Mouse (Mus musculus): Measurements from ENCODE around the gene Banp. TPM values are rescaled to one million over a fixed set of nuclear protein-coding genes. Genes with fewer than 3 reads are reported as not detected.

Banp gene
- polyA plus RNA-seq, 1 experiment from 2014 or later, result 43.8 TPM

GRCm38 (mm10) chr8:121968542-121968941 lies 19.0 kb downstream of the Banp start:
- Histone ChIP-seq H3K27me3 (ENCODE audit: insufficient read depth, low read length) (no peaks in the 10 kb centered on the region), H3K36me3 (ENCODE audit: insufficient read depth) (no peaks in the 10 kb centered on the region), H3K9me3 (ENCODE audit: low read depth, low read length) (no peaks in the 10 kb centered on the region), H3K4me3 (ENCODE audit: low read depth, low read length) (no peak overlapping the region), H3K27ac (ENCODE audit: low read depth) (no peak overlapping the region), H3K9ac (no peak overlapping the region), H3K4me2 (no peak overlapping the region), H3K4me1 (ENCODE audit: insufficient read depth) (peaks cover 4% of the 10 kb centered on the region; the same call in 1 of the 2 replicates)
- TF ChIP-seq CTCF (IDR thresholded peaks at IDR 0.05; ENCODE audit: low read depth), result no peak
- DNase-seq (no peak), ATAC-seq (ENCODE audit: insufficient read depth) (no peak)
- WGBS, result 55% methylated on average over 4 of the region's 4 CpGs

- DNase-seq, result no peak
- H3K4me1 ChIP-seq (ENCODE audit: insufficient read depth), result peaks cover 4% of the 10 kb centered on the region; the same call in 1 of the 2 replicates
- no peak for TF ChIP-seq CTCF (IDR thresholded peaks at IDR 0.05; ENCODE audit: low read depth)
- no peak for ATAC-seq (ENCODE audit: insufficient read depth)
- H3K27me3 ChIP-seq (ENCODE audit: insufficient read depth, low read length), result no peaks in the 10 kb centered on the region
- H3K27ac ChIP-seq (ENCODE audit: low read depth), result no peak overlapping the region
- H3K9ac ChIP-seq, result no peak overlapping the region
- 63% methylated on average over 8 of the region's 8 CpGs for WGBS
- H3K4me3 ChIP-seq (ENCODE audit: low read depth, low read length), result no peak overlapping the region
- H3K4me2 ChIP-seq, result no peak overlapping the region
- no peaks in the 10 kb centered on the region for H3K9me3 ChIP-seq (ENCODE audit: low read depth, low read length)
- H3K36me3 ChIP-seq (ENCODE audit: insufficient read depth), result peaks cover 12% of the 10 kb centered on the region
Measured at GRCm38 (mm10) chr8:121970225-121970624, 20.7 kb downstream of the Banp start.

DNA sequence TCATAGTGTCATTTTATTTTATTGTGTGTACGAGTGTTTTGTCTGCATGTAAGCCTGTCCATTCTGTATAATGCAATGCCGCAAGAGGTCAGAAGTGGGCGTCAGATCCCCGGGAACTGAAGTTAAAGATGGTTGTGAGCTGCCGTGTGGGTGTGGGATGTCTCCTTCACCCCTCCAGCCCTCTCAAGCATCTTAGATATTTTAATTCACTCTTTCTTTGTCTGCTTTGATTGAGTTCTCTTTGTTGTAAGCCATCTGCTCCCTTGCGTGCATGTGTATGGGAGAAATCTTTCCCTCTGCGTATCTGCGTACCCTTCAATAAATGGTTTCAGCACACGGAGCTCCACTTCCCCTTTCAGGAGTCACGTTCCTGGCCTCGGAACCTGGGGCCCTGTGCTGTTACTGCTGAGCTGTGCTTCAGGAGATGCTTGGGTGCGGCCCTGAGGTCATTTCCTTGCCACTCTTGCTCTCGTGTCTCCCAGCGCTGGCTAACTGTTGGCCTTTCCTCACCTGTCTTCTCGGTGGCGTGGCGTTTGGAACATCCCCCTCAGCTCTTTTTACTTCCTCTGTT lies 22.0 kb downstream of the Banp start:
- Histone ChIP-seq H3K9me3 (ENCODE audit: low read depth, low read length) (no peaks in the 10 kb centered on the region), H3K36me3 (ENCODE audit: insufficient read depth) (peaks cover 26% of the 10 kb centered on the region), H3K9ac (no peak overlapping the region), H3K4me2 (no peak overlapping the region), H3K4me3 (ENCODE audit: low read depth, low read length) (no peak overlapping the region), H3K27ac (ENCODE audit: low read depth) (no peak overlapping the region), H3K27me3 (ENCODE audit: insufficient read depth, low read length) (no peaks in the 10 kb centered on the region), H3K4me1 (ENCODE audit: insufficient read depth) (peaks cover 3% of the 10 kb centered on the region; the same call in 1 of the 2 replicates)
- DNase-seq, result peak; percentile 39
- 60% methylated on average over 17 of the region's 17 CpGs for WGBS
- TF ChIP-seq CTCF (IDR thresholded peaks at IDR 0.05; ENCODE audit: low read depth), result no peak
- no peak for ATAC-seq (ENCODE audit: insufficient read depth)

DNA sequence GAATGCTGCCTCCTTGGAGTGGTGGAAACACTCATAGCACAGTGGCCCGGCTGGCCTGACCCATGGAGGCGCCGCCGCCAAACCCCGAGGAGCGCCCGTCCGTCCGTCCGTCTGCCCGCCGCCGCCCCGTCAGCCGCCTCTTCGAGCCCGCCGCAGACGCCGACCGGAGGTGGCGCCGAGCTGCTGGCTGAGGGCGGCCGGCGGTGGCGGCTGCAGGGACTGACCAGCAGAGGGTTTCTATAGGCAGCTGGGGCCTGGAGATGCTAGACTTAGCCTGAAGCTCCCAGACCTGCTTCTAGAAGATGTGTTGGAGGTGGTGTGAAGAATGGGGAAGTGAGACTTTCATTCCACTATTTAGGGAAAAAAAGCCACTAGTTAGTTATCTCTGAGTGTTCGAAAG lies 24.4 kb downstream of the Banp start:
- Histone ChIP-seq H3K4me3 (ENCODE audit: low read depth, low read length) (no peak overlapping the region), H3K27ac (ENCODE audit: low read depth) (no peak overlapping the region), H3K4me1 (ENCODE audit: insufficient read depth) (no peaks in the 10 kb centered on the region), H3K9me3 (ENCODE audit: low read depth, low read length) (no peaks in the 10 kb centered on the region), H3K4me2 (no peak overlapping the region), H3K9ac (no peak overlapping the region), H3K27me3 (ENCODE audit: insufficient read depth, low read length) (no peaks in the 10 kb centered on the region), H3K36me3 (ENCODE audit: insufficient read depth) (peaks cover 45% of the 10 kb centered on the region)
- ATAC-seq (ENCODE audit: insufficient read depth) (no peak), DNase-seq (no peak)
- no peak for TF ChIP-seq CTCF (IDR thresholded peaks at IDR 0.05; ENCODE audit: low read depth)
- 88% methylated on average over 28 of the region's 28 CpGs for WGBS

- Histone ChIP-seq H3K36me3 (ENCODE audit: insufficient read depth) (peaks cover 78% of the 10 kb centered on the region), H3K27ac (ENCODE audit: low read depth) (no peak overlapping the region), H3K9me3 (ENCODE audit: low read depth, low read length) (no peaks in the 10 kb centered on the region), H3K4me3 (ENCODE audit: low read depth, low read length) (no peak overlapping the region), H3K4me2 (no peak overlapping the region), H3K9ac (no peak overlapping the region), H3K27me3 (ENCODE audit: insufficient read depth, low read length) (no peaks in the 10 kb centered on the region), H3K4me1 (ENCODE audit: insufficient read depth) (no peaks in the 10 kb centered on the region)
- DNase-seq (peak; percentile 89), ATAC-seq (ENCODE audit: insufficient read depth) (peak; percentile 76)
- peak; percentile 85 for TF ChIP-seq CTCF (IDR thresholded peaks at IDR 0.05; ENCODE audit: low read depth)
- 68% methylated on average over 8 of the region's 8 CpGs for WGBS
Measured at GRCm38 (mm10) chr8:121977819-121978590, 28.5 kb downstream of the Banp start.

GRCm38 (mm10) chr8:121978670-121979069 lies 29.1 kb downstream of the Banp start:
- Histone ChIP-seq H3K9ac (no peak overlapping the region), H3K36me3 (ENCODE audit: insufficient read depth) (peaks cover 85% of the 10 kb centered on the region), H3K27me3 (ENCODE audit: insufficient read depth, low read length) (no peaks in the 10 kb centered on the region), H3K4me3 (ENCODE audit: low read depth, low read length) (no peak overlapping the region), H3K4me1 (ENCODE audit: insufficient read depth) (no peaks in the 10 kb centered on the region), H3K27ac (ENCODE audit: low read depth) (no peak overlapping the region), H3K4me2 (no peak overlapping the region), H3K9me3 (ENCODE audit: low read depth, low read length) (no peaks in the 10 kb centered on the region)
- ATAC-seq (ENCODE audit: insufficient read depth), result no peak
- 96% methylated on average over 13 of the region's 13 CpGs for WGBS
- no peak for TF ChIP-seq CTCF (IDR thresholded peaks at IDR 0.05; ENCODE audit: low read depth)
- no peak for DNase-seq

GRCm38 (mm10) chr8:121980792-121981519 lies 31.4 kb downstream of the Banp start:
- Histone ChIP-seq H3K9ac (no peak overlapping the region), H3K27ac (ENCODE audit: low read depth) (no peak overlapping the region), H3K4me2 (no peak overlapping the region), H3K4me1 (ENCODE audit: insufficient read depth) (no peaks in the 10 kb centered on the region), H3K27me3 (ENCODE audit: insufficient read depth, low read length) (no peaks in the 10 kb centered on the region), H3K9me3 (ENCODE audit: low read depth, low read length) (no peaks in the 10 kb centered on the region), H3K36me3 (ENCODE audit: insufficient read depth) (peaks cover 78% of the 10 kb centered on the region), H3K4me3 (ENCODE audit: low read depth, low read length) (no peak overlapping the region)
- DNase-seq, result no peak
- no peak for TF ChIP-seq CTCF (IDR thresholded peaks at IDR 0.05; ENCODE audit: low read depth)
- ATAC-seq (ENCODE audit: insufficient read depth), result no peak
- 90% methylated on average over 11 of the region's 11 CpGs for WGBS

All from lung, embryonic 14.5 days (tissue).